ENCODE assay signal across 8 mouse cellular contexts in genomic region chr5:114380209-114381012, GRCm38 (mm10). TPM values are rescaled to one million over a fixed set of nuclear protein-coding genes. Genes with fewer than 3 reads are reported as not detected.
DNase-seq lines count a peak whose midpoint lies in the region; ATAC-seq and TF ChIP-seq lines count a peak whose summit lies in the region.

TSS of gene Kctd10 (minus strand) at chr5:114380508.
TSS of gene Ube3b (plus strand) at chr5:114380607.

- TF ChIP-seq CTCF in gastrocnemius, adult 2 months (IDR thresholded peaks at IDR 0.05): no peak
- no peak for TF ChIP-seq CTCF in hindbrain, postnatal 0 days (IDR thresholded peaks at IDR 0.05; ENCODE audit: low read depth)
- no peak for TF ChIP-seq CTCF in left cerebral cortex, adult 2 months (IDR thresholded peaks at IDR 0.05)

- peaks cover 12% of the 10 kb centered on the region for H3K4me1 ChIP-seq in hindbrain, postnatal 0 days (ENCODE audit: insufficient read depth, low read length)
- peaks cover 80% of the 10 kb centered on the region for H3K4me1 ChIP-seq in megakaryocyte, embryonic 14.5 days

- peak within 1 kb of the TSS; percentile 84 for H3K4me2 ChIP-seq in hindbrain, postnatal 0 days (ENCODE audit: low read depth, low read length)

- peak; percentile 67 for ATAC-seq in common myeloid progenitor, adult 5-6 weeks (replicated peaks; ENCODE audit: low read depth, poor library complexity, severe bottlenecking)
- peak; percentile 96 for ATAC-seq in hindbrain, postnatal 0 days

- H3K9ac ChIP-seq in hindbrain, postnatal 0 days (replicated peaks; ENCODE audit: low read length): peak within 1 kb of the TSS; percentile 84

- H3K27ac ChIP-seq in gastrocnemius, adult 2 months: peak within 1 kb of the TSS; percentile 96
- H3K27ac ChIP-seq in hindbrain, postnatal 0 days: peak within 1 kb of the TSS; percentile 92
- peak within 1 kb of the TSS; percentile 91 for H3K27ac ChIP-seq in left cerebral cortex, adult 2 months

- peaks cover 5% of the 10 kb centered on the region; the same call in 1 of the 2 replicates for H3K36me3 ChIP-seq in hindbrain, postnatal 0 days (ENCODE audit: insufficient read depth, low read length)
- peaks cover 39% of the 10 kb centered on the region for H3K36me3 ChIP-seq in megakaryocyte, embryonic 14.5 days (replicated peaks; ENCODE audit: low read length)

- peak; percentile 96 for DNase-seq in ZHBTc4 (ENCODE audit: low read depth, low spot score)
- peak; percentile 90 for DNase-seq in gastrocnemius, adult 2 months
- DNase-seq in hindbrain, postnatal 0 days (ENCODE audit: low spot score): peak; percentile 95
- DNase-seq in left cerebral cortex, adult 2 months (ENCODE audit: extremely low spot score in 1 of 2, low spot score in 2 of 2): peak; percentile 72 to 79
- peak; percentile 86 to 89 for DNase-seq in right cerebral cortex, postnatal 10 days (ENCODE audit: low spot score in 2 of 2)
- peak; percentile 73 for DNase-seq in urinary bladder, postnatal 25 days (ENCODE audit: low spot score)

- H3K27me3 ChIP-seq in hindbrain, postnatal 0 days (ENCODE audit: insufficient read depth, low read length): no peaks in the 10 kb centered on the region
- H3K27me3 ChIP-seq in megakaryocyte, embryonic 14.5 days (replicated peaks): no peaks in the 10 kb centered on the region

- peak within 1 kb of the TSS; percentile 90 for H3K4me3 ChIP-seq in gastrocnemius, adult 2 months
- peak within 1 kb of the TSS; percentile 87 for H3K4me3 ChIP-seq in hindbrain, postnatal 0 days (ENCODE audit: low read length)
- H3K4me3 ChIP-seq in left cerebral cortex, adult 2 months: peak within 1 kb of the TSS; percentile 76
- H3K4me3 ChIP-seq in megakaryocyte, embryonic 14.5 days (replicated peaks): peak within 1 kb of the TSS; percentile 98

- intact Hi-C loops in gastrocnemius, adult 2 months (cut with DNase I): loop anchor here (5.0 kb wide), 2 partner anchors 62 to 68 kb away; partner anchors contain the start of genes Mmab and Mvk
- intact Hi-C loops in left cerebral cortex, adult 2 months (cut with DNase I): loop anchor here (2.0 to 5.0 kb wide), 3 partner anchors 22 to 287 kb away; no protein-coding TSS in a partner anchor

- H3K9me3 ChIP-seq in hindbrain, postnatal 0 days (ENCODE audit: low read length): no peaks in the 10 kb centered on the region
- H3K9me3 ChIP-seq in megakaryocyte, embryonic 14.5 days: no peaks in the 10 kb centered on the region

- under 1% methylated on average over 71 of the region's 74 CpGs for WGBS in hindbrain, postnatal 0 days

RNA-seq across cellular contexts. Expression of gene Kctd10, which starts in this region (rescaled TPM):
- total RNA-seq in common myeloid progenitor, adult 5-6 weeks (2017): 51.3 and 57.5 TPM in 2 replicates
- 10 to 100 TPM; 16.8 to 21.1 TPM for total RNA-seq in gastrocnemius, adult 2 months (2021)
- 43.2 and 43.8 TPM in 2 replicates for total RNA-seq in hindbrain, postnatal 0 days (2014; rRNA removed)
- polyA plus RNA-seq in hindbrain, postnatal 0 days (2015; fragmentation: Nextera tagmentation; extraction: Ambion mirVana): 47.5 and 48.0 TPM in 2 replicates
- 10 to 100 TPM; 56.8 to 58.8 TPM for total RNA-seq in left cerebral cortex, adult 2 months (2021)
- 40.6 and 61.8 TPM in 2 replicates for polyA plus RNA-seq in megakaryocyte, embryonic 14.5 days (2012; ENCODE audit: insufficient read depth, low replicate concordance)

RNA-seq across cellular contexts. Expression of gene Ube3b, which starts in this region (rescaled TPM):
- total RNA-seq in common myeloid progenitor, adult 5-6 weeks (2017): 15.9 and 25.2 TPM in 2 replicates
- total RNA-seq in gastrocnemius, adult 2 months (2021): 100 to 1,000 TPM; 116 to 120 TPM
- total RNA-seq in hindbrain, postnatal 0 days (2014; rRNA removed): 67.5 and 69.9 TPM in 2 replicates
- 31.1 and 31.4 TPM in 2 replicates for polyA plus RNA-seq in hindbrain, postnatal 0 days (2015; fragmentation: Nextera tagmentation; extraction: Ambion mirVana)
- total RNA-seq in left cerebral cortex, adult 2 months (2021): 10 to 100 TPM; 79.6 to 83.8 TPM
- 32.0 and 53.9 TPM in 2 replicates for polyA plus RNA-seq in megakaryocyte, embryonic 14.5 days (2012; ENCODE audit: insufficient read depth, low replicate concordance)

Comparison
In these comparisons a context has a peak if more than half of its experiments do, and no peak if none do; other contexts are left out.
1. Peak in every context shown above with its lines: DNase-seq, ATAC-seq, H3K4me3 ChIP-seq and H3K27ac ChIP-seq.